Mouse (Mus musculus): ENCODE measurements around the gene Zdhhc9. TPM values are rescaled to one million over a fixed set of nuclear protein-coding genes. Genes with fewer than 3 reads are reported as not detected.
"Not testable (repeated sequence)": the region's sequence is repeated elsewhere in the genome, so short reads cannot be mapped to it uniquely, and the experiment has no call there.

Gene Zdhhc9
- 10 to 100 TPM; 52.3 to 53.8 TPM for total RNA-seq (2021)

- peak; percentile 83 to 95 for DNase-seq (ENCODE audit: low spot score in 2 of 2)
- intact Hi-C loops (cut with DNase I): loop anchor here (2.0 to 5.0 kb wide), 2 partner anchors 48 to 186 kb away; partner anchors contain the start of gene Utp14a
These were observed at the start of gene Zdhhc9 for GRCm38 (mm10) chrX:48208519-48209185. Zdhhc9 (minus strand) TSS chrX:48208878.

GRCm38 (mm10) chrX:48257011-48257410 is 48.3 kb upstream of the Zdhhc9 start:
- DNase-seq (ENCODE audit: low spot score in 2 of 2): peak in 1 of 2 experiments; percentile 3
- intact Hi-C loops (cut with DNase I): loop anchor here (2.0 kb wide), 1 partner anchor 48 kb away; the partner anchor contains the start of gene Zdhhc9

- DNase-seq (ENCODE audit: low spot score in 2 of 2): peak; percentile 95 to 97
- intact Hi-C loops (cut with DNase I): loop anchor here (1.0 to 2.0 kb wide), 2 partner anchors 48 to 264 kb away; partner anchors contain the start of gene Zdhhc9
These were observed 47.9 kb upstream of the Zdhhc9 start, which contains the start of gene Utp14a for GRCm38 (mm10) chrX:48256468-48257007. Utp14a (plus strand) TSS chrX:48256862.

GRCm38 (mm10) chrX:48255830-48256428 is 47.3 kb upstream of the Zdhhc9 start:
- intact Hi-C loops (cut with DNase I): loop anchor here (1.0 to 2.0 kb wide), 2 partner anchors 47 to 264 kb away; partner anchors contain the start of gene Zdhhc9
- peak; percentile 5 to 6 for DNase-seq (ENCODE audit: low spot score in 2 of 2)

- no peak for DNase-seq (ENCODE audit: low spot score in 2 of 2)
- intact Hi-C loops (cut with DNase I): no loop called here
These were observed 25.7 kb upstream of the Zdhhc9 start for GRCm38 (mm10) chrX:48234417-48234816.

GRCm38 (mm10) chrX:48226225-48226624 is 17.5 kb upstream of the Zdhhc9 start:
- intact Hi-C loops (cut with DNase I): no loop called here

GRCm38 (mm10) chrX:48222706-48223105 is 14.0 kb upstream of the Zdhhc9 start:
- no peak for DNase-seq (ENCODE audit: low spot score in 2 of 2)
- intact Hi-C loops (cut with DNase I): no loop called here

More at GRCm38 (mm10) chrX:48226225-48226624, 17.5 kb upstream of the Zdhhc9 start:
- DNase-seq (ENCODE audit: low spot score in 2 of 2): no peak

- intact Hi-C loops (cut with DNase I): no loop called here
- DNase-seq (ENCODE audit: low spot score in 2 of 2): no peak
These were observed 10.8 kb upstream of the Zdhhc9 start for GRCm38 (mm10) chrX:48219468-48219867.

GRCm38 (mm10) chrX:48209746-48210145 is 1.1 kb upstream of the Zdhhc9 start:
- not testable (repeated sequence) for DNase-seq (ENCODE audit: low spot score in 2 of 2)
- intact Hi-C loops (cut with DNase I): loop anchor here (2.0 to 5.0 kb wide), 2 partner anchors 47 to 187 kb away; partner anchors contain the start of gene Utp14a

GRCm38 (mm10) chrX:48207761-48208487 is 754 bp downstream of the Zdhhc9 start:
- intact Hi-C loops (cut with DNase I): loop anchor here (2.0 to 5.0 kb wide), 2 partner anchors 49 to 186 kb away; partner anchors contain the start of gene Utp14a
- DNase-seq (ENCODE audit: low spot score in 2 of 2): peak in 1 of 2 experiments; percentile 22

- intact Hi-C loops (cut with DNase I): no loop called here
- no peak for DNase-seq (ENCODE audit: low spot score in 2 of 2)
These were observed 4.2 kb downstream of the Zdhhc9 start for GRCm38 (mm10) chrX:48204469-48204868.

- intact Hi-C loops (cut with DNase I): no loop called here
- no peak for DNase-seq (ENCODE audit: low spot score in 2 of 2)
These were observed 4.9 kb downstream of the Zdhhc9 start for GRCm38 (mm10) chrX:48203763-48204162.

- intact Hi-C loops (cut with DNase I): no loop called here
- no peak for DNase-seq (ENCODE audit: low spot score in 2 of 2)
These were observed 5.7 kb downstream of the Zdhhc9 start for GRCm38 (mm10) chrX:48202995-48203394.

GRCm38 (mm10) chrX:48202436-48202835 is 6.2 kb downstream of the Zdhhc9 start:
- intact Hi-C loops (cut with DNase I): no loop called here
- DNase-seq (ENCODE audit: low spot score in 2 of 2): no peak

GRCm38 (mm10) chrX:48201973-48202372 is 6.7 kb downstream of the Zdhhc9 start:
- intact Hi-C loops (cut with DNase I): no loop called here
- no peak for DNase-seq (ENCODE audit: low spot score in 2 of 2)

- intact Hi-C loops (cut with DNase I): no loop called here
- DNase-seq (ENCODE audit: low spot score in 2 of 2): no peak
These were observed 8.0 kb downstream of the Zdhhc9 start for GRCm38 (mm10) chrX:48200699-48201098.

GRCm38 (mm10) chrX:48199026-48199425 is 9.7 kb downstream of the Zdhhc9 start:
- intact Hi-C loops (cut with DNase I): no loop called here
- peak in 1 of 2 experiments; percentile 18 for DNase-seq (ENCODE audit: low spot score in 2 of 2)

GRCm38 (mm10) chrX:48197856-48198255 is 10.8 kb downstream of the Zdhhc9 start:
- intact Hi-C loops (cut with DNase I): no loop called here

GRCm38 (mm10) chrX:48193235-48194152 is 15.2 kb downstream of the Zdhhc9 start:
- no peak for DNase-seq (ENCODE audit: low spot score in 2 of 2)

More at GRCm38 (mm10) chrX:48197856-48198255, 10.8 kb downstream of the Zdhhc9 start:
- DNase-seq (ENCODE audit: low spot score in 2 of 2): no peak

More at GRCm38 (mm10) chrX:48193235-48194152, 15.2 kb downstream of the Zdhhc9 start:
- intact Hi-C loops (cut with DNase I): no loop called here
